Comparison of ENCODE assay signal across 8 mouse cellular contexts in genomic region chr16:21412593-21413047, GRCm38 (mm10). TPM values are rescaled to one million over a fixed set of nuclear protein-coding genes. Genes with fewer than 3 reads are reported as not detected.
A peak's percentile ranks its signal among the peaks of the same experiment; 100 is the strongest.
DNase-seq lines count a peak whose midpoint lies in the region; TF ChIP-seq lines count a peak whose summit lies in the region.

No protein-coding gene starts in this region.

- H3K36me3 ChIP-seq in megakaryocyte, embryonic 14.5 days (replicated peaks; ENCODE audit: low read length) = no peaks in the 10 kb centered on the region

- intact Hi-C loops in left cerebral cortex, adult 2 months (cut with DNase I) = loop anchor here (1.0 kb wide), 1 partner anchor 208 kb away; the partner anchor contains the start of gene Ephb3

- H3K4me3 ChIP-seq in left cerebral cortex, adult 2 months = no peak overlapping the region
- H3K4me3 ChIP-seq in megakaryocyte, embryonic 14.5 days (replicated peaks) = peak overlapping the region; percentile 79

- H3K9me3 ChIP-seq in megakaryocyte, embryonic 14.5 days = no peaks in the 10 kb centered on the region

- no peak overlapping the region for H3K27ac ChIP-seq in left cerebral cortex, adult 2 months

- peak; percentile 59 for DNase-seq in WW6 (ENCODE audit: low read depth, low spot score)
- peak; percentile 29 for DNase-seq in cerebellum, adult 9-11 months
- peak; percentile 65 to 69 for DNase-seq in frontal cortex, postnatal 25 days (ENCODE audit: low spot score in 2 of 2)
- peak; percentile 93 for DNase-seq in induced T-regulatory cell, adult 2 months (ENCODE audit: low read depth)
- peak; percentile 59 to 74 for DNase-seq in left cerebral cortex, adult 2 months (ENCODE audit: extremely low spot score in 1 of 2, low spot score in 2 of 2)
- DNase-seq in right cerebral cortex, postnatal 25 days = peak; percentile 50
- DNase-seq in yolk sac, embryonic 10.5 days (ENCODE audit: low spot score) = peak; percentile 62

- H3K4me1 ChIP-seq in megakaryocyte, embryonic 14.5 days = peaks cover 35% of the 10 kb centered on the region

- peak; percentile 99 for TF ChIP-seq CTCF in left cerebral cortex, adult 2 months (IDR thresholded peaks at IDR 0.05)

- H3K27me3 ChIP-seq in megakaryocyte, embryonic 14.5 days (replicated peaks) = peaks cover 21% of the 10 kb centered on the region

RNA-seq across cellular contexts. Expression of gene Vps8, which starts 10.3 kb away (rescaled TPM):
- 10 to 100 TPM; 56.7 to 56.8 TPM for total RNA-seq in left cerebral cortex, adult 2 months (2021)
- polyA plus RNA-seq in megakaryocyte, embryonic 14.5 days (2012; ENCODE audit: insufficient read depth, low replicate concordance) = 73.6 and 164 TPM in 2 replicates

Comparison
In these comparisons a context has a peak if more than half of its experiments do, and no peak if none do; other contexts are left out.
1. DNase-seq: peak in every context shown above with its lines; median percentile 93 in induced T-regulatory cell, adult 2 months; 67 in frontal cortex, postnatal 25 days; 66 in left cerebral cortex, adult 2 months; 62 in yolk sac, embryonic 10.5 days; 59 in WW6; 50 in right cerebral cortex, postnatal 25 days; 29 in cerebellum, adult 9-11 months.